Mouse (Mus musculus) limb, embryonic 11.5 days (tissue): ENCODE results near the gene Eno2. TPM values are rescaled to one million over a fixed set of nuclear protein-coding genes. Genes with fewer than 3 reads are reported as not detected.

ENCODE experiments used
- ATAC-seq: fragments of 200-750 bp; cut with Nextera tagmentation; 2 replicates; pipeline ENCODE4 v1.8.0; 2017; ENCODE audit warnings: low read depth; ENCODE audit not compliant: insufficient number of reproducible peaks, low FRiP score, low TSS enrichment
- DNase-seq: peaks from one replicate; pipeline ENCODE4 v3.0.0-alpha.2; 2015; ENCODE audit warnings: low spot score
- H3K27ac ChIP-seq: fragments of 300-500 bp; sonication (generic); replicated peaks from 2 replicates; pipeline ENCODE4 v1.5.1; 2014; ENCODE audit warnings: low read depth, mild to moderate bottlenecking, low read length
- H3K27me3 ChIP-seq: fragments of 300-500 bp; sonication (generic); 2 replicates; pipeline ENCODE4 v1.6.1; 2014; ENCODE audit warnings: mild to moderate bottlenecking, low read length, mixed read lengths; ENCODE audit not compliant: control insufficient read depth, insufficient read depth
- H3K36me3 ChIP-seq: fragments of 300-500 bp; sonication (generic); 2 replicates; pipeline ENCODE4 v1.6.1; 2014; ENCODE audit warnings: mild to moderate bottlenecking, low read length, moderate library complexity, mixed read lengths; ENCODE audit not compliant: control insufficient read depth, insufficient read depth
- H3K4me1 ChIP-seq: fragments of 300-500 bp; sonication (generic); 2 replicates; pipeline ENCODE4 v1.6.1; 2014; ENCODE audit warnings: low read length, mixed read lengths; ENCODE audit not compliant: control insufficient read depth, insufficient read depth
- H3K4me2 ChIP-seq: fragments of 300-500 bp; sonication (generic); 2 replicates; pipeline ENCODE4 v1.6.1; 2014; ENCODE audit warnings: low read depth, mild to moderate bottlenecking, moderate library complexity; ENCODE audit not compliant: severe bottlenecking
- H3K4me3 ChIP-seq: fragments of 300-500 bp; sonication (generic); 2 replicates; pipeline ENCODE4 v1.5.1; 2014; ENCODE audit warnings: low read depth, low read length
- H3K9ac ChIP-seq: fragments of 300-500 bp; sonication (generic); 2 replicates; pipeline ENCODE4 v1.6.1; 2014; ENCODE audit warnings: mild to moderate bottlenecking, low read length
- H3K9me3 ChIP-seq: fragments of 300-500 bp; sonication (generic); 2 replicates; pipeline ENCODE4 v1.6.1; 2016; ENCODE audit warnings: low read length; ENCODE audit not compliant: control insufficient read depth
- WGBS: fragments of 180-500 bp; shearing (Covaris S2); extraction: QIAGEN DNeasy Blood & Tissue Kit; methylation state at CpG from one replicate; pipeline ENCODE4 v1.1.7; 2014; 5-methylcytosine and 5-hydroxymethylcytosine counted together
- polyA plus RNA-seq: library from polyadenylated mRNA; unstranded; fragments of >200 nt; fragmentation: Nextera tagmentation; extraction: Ambion mirVana; gene quantifications from 2 replicates; pipeline ENCODE4 v1.2.1, GENCODE M21; 2014

The Eno2 gene
- polyA plus RNA-seq, 1 experiment from 2014 or later: 3.0 TPM

GRCm38 (mm10) chr6:124755306-124755705 lies 14.2 kb downstream of the Eno2 start:
- Histone ChIP-seq H3K4me1 (peaks cover 32% of the 10 kb centered on the region), H3K9me3 (no peaks in the 10 kb centered on the region), H3K4me3 (peak overlapping the region; percentile 74), H3K9ac (peak overlapping the region; percentile 95), H3K36me3 (no peaks in the 10 kb centered on the region), H3K4me2 (peak overlapping the region; percentile 80), H3K27ac (peak overlapping the region; percentile 98; the same call in 1 of the 2 replicates), H3K27me3 (no peaks in the 10 kb centered on the region)
- ATAC-seq: no peak
- 5% methylated on average over 3 of the region's 3 CpGs for WGBS
- DNase-seq: no peak

- H3K4me2 ChIP-seq: no peak overlapping the region
- WGBS: 88% methylated on average over 2 of the region's 2 CpGs
Observed at GRCm38 (mm10) chr6:124753861-124754260, 15.6 kb downstream of the Eno2 start.

GRCm38 (mm10) chr6:124750405-124750804 lies 19.1 kb downstream of the Eno2 start:
- 86% methylated on average over 8 of the region's 8 CpGs for WGBS
- ATAC-seq: no peak
- Histone ChIP-seq H3K36me3 (peaks cover 22% of the 10 kb centered on the region), H3K4me1 (peaks cover 27% of the 10 kb centered on the region), H3K4me3 (no peak overlapping the region), H3K4me2 (no peak overlapping the region), H3K27ac (no peak overlapping the region), H3K9me3 (no peaks in the 10 kb centered on the region), H3K27me3 (no peaks in the 10 kb centered on the region), H3K9ac (no peak overlapping the region)
- no peak for DNase-seq

More at GRCm38 (mm10) chr6:124753861-124754260, 15.6 kb downstream of the Eno2 start:
- no peaks in the 10 kb centered on the region for H3K27me3 ChIP-seq
- H3K4me1 ChIP-seq: peaks cover 28% of the 10 kb centered on the region
- ATAC-seq (no peak), DNase-seq (no peak)
- H3K9me3 ChIP-seq: no peaks in the 10 kb centered on the region
- H3K27ac ChIP-seq: no peak overlapping the region
- H3K4me3 ChIP-seq: no peak overlapping the region
- H3K36me3 ChIP-seq: peaks cover 7% of the 10 kb centered on the region; the same call in 1 of the 2 replicates
- H3K9ac ChIP-seq: no peak overlapping the region

GRCm38 (mm10) chr6:124746654-124747632 lies 22.5 kb downstream of the Eno2 start:
- 93% methylated on average over 7 of the region's 7 CpGs for WGBS
- H3K4me3 ChIP-seq: no peak overlapping the region; the same call in 1 of the 2 replicates
- DNase-seq (no peak), ATAC-seq (no peak)
- peaks cover 32% of the 10 kb centered on the region for H3K36me3 ChIP-seq
- H3K4me1 ChIP-seq: peaks cover 23% of the 10 kb centered on the region
- peak overlapping the region; percentile 97 for H3K4me2 ChIP-seq
- no peaks in the 10 kb centered on the region for H3K9me3 ChIP-seq
- peak overlapping the region; percentile 84; the same call in 1 of the 2 replicates for H3K9ac ChIP-seq
- H3K27ac ChIP-seq: no peak overlapping the region
- no peaks in the 10 kb centered on the region for H3K27me3 ChIP-seq

GRCm38 (mm10) chr6:124746296-124746605 lies 23.2 kb downstream of the Eno2 start:
- Histone ChIP-seq H3K4me1 (peaks cover 23% of the 10 kb centered on the region), H3K27ac (peak overlapping the region; percentile 75; the same call in 1 of the 2 replicates), H3K4me2 (peak overlapping the region; percentile 97), H3K36me3 (peaks cover 32% of the 10 kb centered on the region), H3K27me3 (no peaks in the 10 kb centered on the region), H3K9ac (peak overlapping the region; percentile 84), H3K9me3 (no peaks in the 10 kb centered on the region), H3K4me3 (peak overlapping the region; percentile 54)
- DNase-seq: no peak
- WGBS: 20% methylated on average over 8 of the region's 8 CpGs
- no peak; the same call in 1 of the 2 replicates for ATAC-seq

- Histone ChIP-seq H3K9ac (peak overlapping the region; percentile 84), H3K27me3 (no peaks in the 10 kb centered on the region), H3K4me2 (peak overlapping the region; percentile 97), H3K4me3 (peak overlapping the region; percentile 54), H3K27ac (peak overlapping the region; percentile 75), H3K4me1 (peaks cover 23% of the 10 kb centered on the region), H3K9me3 (no peaks in the 10 kb centered on the region), H3K36me3 (peaks cover 32% of the 10 kb centered on the region)
- WGBS: under 1% methylated on average over 85 of the region's 85 CpGs
- ATAC-seq: peak; percentile 80
- DNase-seq: peak; percentile 96
Observed at GRCm38 (mm10) chr6:124745490-124746295, 23.8 kb downstream of the Eno2 start.

- H3K4me1 ChIP-seq: peaks cover 25% of the 10 kb centered on the region
- H3K4me2 ChIP-seq: peak overlapping the region; percentile 97
- H3K27me3 ChIP-seq: no peaks in the 10 kb centered on the region
- H3K36me3 ChIP-seq: peaks cover 32% of the 10 kb centered on the region
- H3K9ac ChIP-seq: peak overlapping the region; percentile 50
- DNase-seq (no peak), ATAC-seq (peak; percentile 0; the same call in 1 of the 2 replicates)
- H3K9me3 ChIP-seq: no peaks in the 10 kb centered on the region
- H3K4me3 ChIP-seq: peak overlapping the region; percentile 54
- 73% methylated on average over 26 of the region's 26 CpGs for WGBS
- H3K27ac ChIP-seq: no peak overlapping the region; the same call in none of the 2 replicates
Observed at GRCm38 (mm10) chr6:124744755-124745321, 24.6 kb downstream of the Eno2 start.

- peaks cover 25% of the 10 kb centered on the region for H3K4me1 ChIP-seq
- no peak overlapping the region for H3K4me2 ChIP-seq
- DNase-seq: no peak
- no peak for ATAC-seq
- WGBS: 89% methylated on average over 8 of the region's 8 CpGs
- H3K4me3 ChIP-seq: no peak overlapping the region
- H3K9me3 ChIP-seq: no peaks in the 10 kb centered on the region
- no peak overlapping the region for H3K9ac ChIP-seq
- no peak overlapping the region for H3K27ac ChIP-seq
- peaks cover 26% of the 10 kb centered on the region for H3K36me3 ChIP-seq
- no peaks in the 10 kb centered on the region for H3K27me3 ChIP-seq
Observed at GRCm38 (mm10) chr6:124743647-124744046, 25.8 kb downstream of the Eno2 start.
